Mouse (Mus musculus) thymus, adult 2 months (tissue): ENCODE measurements around the gene Cdh1.

Source experiments
- CTCF ChIP-seq: fragments of 200-500 bp; IDR thresholded peaks from 2 replicates; pipeline ENCODE4 v1.5.1; 2012; ENCODE audit warnings: mild to moderate bottlenecking, control low read depth, low read length, moderate library complexity, borderline replicate concordance; ENCODE audit not compliant: control insufficient read depth, poor library complexity, insufficient read depth; ENCODE audit errors: extremely low read depth
- POLR2A ChIP-seq: fragments of 200-500 bp; IDR thresholded peaks from 2 replicates; pipeline ENCODE4 v1.6.1; 2012; ENCODE audit warnings: mild to moderate bottlenecking, low read length, control low read depth, moderate library complexity; ENCODE audit not compliant: control insufficient read depth, poor library complexity, insufficient read depth; ENCODE audit errors: extremely low read depth

DNA sequence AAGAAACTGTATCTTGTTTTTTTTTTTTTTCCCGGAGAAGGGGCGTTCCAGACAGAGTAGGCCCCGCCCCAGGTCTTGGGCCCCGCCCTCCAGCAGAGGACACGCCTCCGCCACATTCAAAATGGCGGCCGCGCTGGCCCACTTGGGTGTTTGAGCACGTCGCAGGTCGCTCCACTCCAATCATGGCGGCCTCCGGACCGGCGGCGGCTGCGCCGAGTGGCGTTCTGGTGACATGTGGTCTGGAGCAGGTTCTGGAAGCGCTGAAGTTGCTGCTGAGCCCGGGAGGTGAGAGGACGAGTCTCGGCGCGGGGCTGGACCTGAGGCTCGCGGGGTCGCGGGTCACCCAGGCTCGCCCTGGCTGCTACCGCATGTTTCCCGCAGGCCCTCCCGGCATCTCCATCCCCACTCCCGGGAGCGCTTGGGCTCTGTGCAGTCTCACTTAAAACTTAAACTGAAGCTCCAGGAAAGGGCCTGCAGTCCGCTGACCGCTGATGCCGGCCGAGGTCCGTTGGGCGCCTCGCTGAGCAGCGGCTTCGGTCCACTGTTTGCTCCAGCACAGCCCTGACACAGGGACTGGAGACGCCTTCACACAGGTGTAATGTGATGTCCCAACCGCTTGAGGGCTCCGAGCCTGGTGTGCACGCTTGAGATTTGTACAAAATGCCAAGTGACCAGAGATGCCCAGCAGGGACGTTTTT lies 80.0 kb downstream of the Cdh1 start, which contains the start of gene Tango6:
- TF ChIP-seq POLR2A = peak; percentile 32
- peak; percentile 52; the same call in 1 of the 2 replicates for TF ChIP-seq CTCF
